Mouse (Mus musculus) heart, postnatal 0 days (tissue): ENCODE measurements at regions not wholly inside any gene's neighbourhood (a gene's known extent, or its start where the extent isn't known, plus 50 kb on each side); places are given as distances from the start of the nearest gene placed in this dataset.

Experiments used
- ATAC-seq: fragments of 200-750 bp; cut with Nextera tagmentation; 2 replicates; pipeline ENCODE4 v1.8.0; 2017; ENCODE audit warnings: low read depth, moderate number of reproducible peaks, moderate library complexity; ENCODE audit not compliant: insufficient read depth
- DNase-seq: peaks from one replicate; pipeline ENCODE4 v3.0.0-alpha.2; 2016; ENCODE audit warnings: low spot score
- H3K27ac ChIP-seq: fragments of 300-500 bp; sonication (generic); 2 replicates; pipeline ENCODE4 v1.5.1; 2014; ENCODE audit warnings: low read depth, mild to moderate bottlenecking
- H3K27me3 ChIP-seq: fragments of 300-500 bp; sonication (generic); 2 replicates; pipeline ENCODE4 v1.6.1; 2014; ENCODE audit warnings: low read length, mixed read lengths; ENCODE audit not compliant: control insufficient read depth, insufficient read depth
- H3K36me3 ChIP-seq: fragments of 300-500 bp; sonication (generic); replicated peaks from 2 replicates; pipeline ENCODE4 v1.6.1; 2014; ENCODE audit warnings: low read length, mixed read lengths; ENCODE audit not compliant: control insufficient read depth, insufficient read depth
- H3K4me1 ChIP-seq: fragments of 300-500 bp; sonication (generic); 2 replicates; pipeline ENCODE4 v1.6.1; 2014; ENCODE audit warnings: antibody characterized with exemption; ENCODE audit not compliant: control insufficient read depth, insufficient read depth
- H3K4me2 ChIP-seq: fragments of 300-500 bp; sonication (generic); 2 replicates; pipeline ENCODE4 v1.6.1; 2014; ENCODE audit warnings: low read depth, mild to moderate bottlenecking, low read length, moderate library complexity
- H3K4me3 ChIP-seq: fragments of 300-500 bp; sonication (generic); 2 replicates; pipeline ENCODE4 v1.5.1; 2014; ENCODE audit warnings: low read depth, low read length
- H3K9ac ChIP-seq: fragments of 300-500 bp; sonication (generic); replicated peaks from 2 replicates; pipeline ENCODE4 v1.6.1; 2014; ENCODE audit warnings: low read depth, low read length, mixed read lengths
- H3K9me3 ChIP-seq: fragments of 300-500 bp; sonication (generic); replicated peaks from 2 replicates; pipeline ENCODE4 v1.6.1; 2016; ENCODE audit warnings: low read length; ENCODE audit not compliant: control insufficient read depth
- CTCF ChIP-seq: IDR thresholded peaks from 2 replicates; pipeline ENCODE4 v1.5.1; 2016; ENCODE audit warnings: antibody characterized with exemption, control low read depth, low read depth
- EP300 ChIP-seq: IDR thresholded peaks from 2 replicates; pipeline ENCODE4 v1.6.1; 2016; ENCODE audit warnings: antibody characterized with exemption, low read depth
- WGBS: fragments of 180-500 bp; shearing (Covaris S2); extraction: QIAGEN DNeasy Blood & Tissue Kit; methylation state at CpG from one replicate; pipeline ENCODE4 v1.1.7; 2014; 5-methylcytosine and 5-hydroxymethylcytosine counted together

DNA sequence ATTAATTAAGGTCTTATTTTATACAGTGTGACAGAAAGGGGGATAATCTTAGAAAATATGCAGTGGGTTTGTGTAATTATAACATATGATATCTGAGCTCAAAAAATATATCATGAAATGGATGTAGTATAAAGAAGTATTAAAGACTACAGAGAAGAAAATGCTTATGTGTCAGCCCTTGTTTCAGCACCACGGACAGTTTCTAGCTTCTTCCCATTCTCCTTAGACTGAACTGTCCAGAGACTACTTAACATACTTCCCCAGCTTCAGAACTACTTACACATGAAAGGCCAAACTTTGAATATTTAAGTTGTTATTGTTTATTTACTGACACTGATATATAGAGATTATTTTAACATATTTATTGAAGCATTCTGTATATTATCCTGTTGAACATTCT, 578.4 kb downstream of the Nsun3 start:
- no peak overlapping the region for H3K4me3 ChIP-seq
- no peaks in the 10 kb centered on the region for H3K4me1 ChIP-seq
- ATAC-seq (no peak), DNase-seq (peak; percentile 11)
- no peak overlapping the region for H3K4me2 ChIP-seq
- WGBS = 31% methylated on average over 1 of the region's 1 CpGs
- H3K9ac ChIP-seq = no peak overlapping the region
- H3K9me3 ChIP-seq = no peaks in the 10 kb centered on the region
- no peaks in the 10 kb centered on the region for H3K27me3 ChIP-seq
- no peak overlapping the region for H3K27ac ChIP-seq
- H3K36me3 ChIP-seq = no peaks in the 10 kb centered on the region
- TF ChIP-seq EP300 (no peak), CTCF (no peak)

- no peak overlapping the region for H3K4me2 ChIP-seq
- no peak for ATAC-seq
These were observed 603.6 kb downstream of the Nsun3 start for GRCm38 (mm10) chr16:62182988-62183387.

More at GRCm38 (mm10) chr16:62182988-62183387, 603.6 kb downstream of the Nsun3 start:
- Histone ChIP-seq H3K27ac (no peak overlapping the region), H3K9me3 (no peaks in the 10 kb centered on the region), H3K36me3 (no peaks in the 10 kb centered on the region), H3K9ac (no peak overlapping the region), H3K4me1 (no peaks in the 10 kb centered on the region), H3K4me3 (no peak overlapping the region), H3K27me3 (no peaks in the 10 kb centered on the region)
- no peak for DNase-seq
- TF ChIP-seq EP300 = no peak
- TF ChIP-seq CTCF = no peak
